Mouse (Mus musculus) kidney, adult 2 months (tissue): ENCODE data around the gene A930018P22Rik. TPM values are rescaled to one million over a fixed set of nuclear protein-coding genes. Genes with fewer than 3 reads are reported as not detected.
"Not testable (repeated sequence)": the region's sequence is repeated elsewhere in the genome, so short reads cannot be mapped to it uniquely, and the experiment has no call there.

ENCODE experiments used
- DNase-seq: peaks from one replicate; pipeline ENCODE4 v3.0.0; 2021
- H3K27ac ChIP-seq: fragments of 200-500 bp; 2 replicates; pipeline ENCODE4 v1.5.1; 2012; ENCODE audit warnings: low read depth, low read length, control low read depth, inconsistent platforms; ENCODE audit not compliant: insufficient read depth
- H3K27me3 ChIP-seq: fragments of 200-500 bp; replicated peaks from 2 replicates; pipeline ENCODE4 v1.6.1; 2012; ENCODE audit warnings: mild to moderate bottlenecking, moderate library complexity, low read length, inconsistent platforms; ENCODE audit not compliant: control insufficient read depth, insufficient read depth
- H3K36me3 ChIP-seq: fragments of 200-500 bp; 2 replicates; pipeline ENCODE4 v1.6.1; 2012; ENCODE audit warnings: mild to moderate bottlenecking, moderate library complexity, low read length, inconsistent platforms; ENCODE audit not compliant: control insufficient read depth, insufficient read depth
- H3K4me1 ChIP-seq: fragments of 200-500 bp; 2 replicates; pipeline ENCODE4 v1.6.1; 2011; ENCODE audit warnings: low read length; ENCODE audit not compliant: control insufficient read depth, insufficient read depth
- H3K4me3 ChIP-seq: fragments of 200-500 bp; 2 replicates; pipeline ENCODE4 v1.5.1; 2011; ENCODE audit warnings: mild to moderate bottlenecking, low read depth, low read length, control low read depth; ENCODE audit not compliant: insufficient read depth
- CTCF ChIP-seq: fragments of 200-500 bp; conservative IDR thresholded peaks from 2 replicates; pipeline ENCODE4 v1.5.1; 2011; ENCODE audit warnings: low read depth, mild to moderate bottlenecking, control low read depth, low read length, moderate library complexity, mixed read lengths; ENCODE audit not compliant: insufficient read depth, insufficient read length
- POLR2A ChIP-seq: fragments of 200-500 bp; IDR thresholded peaks from one replicate; pipeline ENCODE4 v1.6.1; 2011; ENCODE audit warnings: low read depth, low read length, control low read depth
- WGBS: fragments of 180-500 bp; shearing (Covaris S2); methylation state at CpG from one replicate; pipeline ENCODE4 v1.1.7; 2018; 5-methylcytosine and 5-hydroxymethylcytosine counted together
- polyA plus RNA-seq: library from polyadenylated mRNA; depleted of rRNA; stranded (reverse); fragments of >200 nt; gene quantifications from 2 replicates; pipeline ENCODE4 v1.2.3, GENCODE M21; 2012

A930018P22Rik gene
- polyA plus RNA-seq, 1 experiment: 0.19 TPM

DNA sequence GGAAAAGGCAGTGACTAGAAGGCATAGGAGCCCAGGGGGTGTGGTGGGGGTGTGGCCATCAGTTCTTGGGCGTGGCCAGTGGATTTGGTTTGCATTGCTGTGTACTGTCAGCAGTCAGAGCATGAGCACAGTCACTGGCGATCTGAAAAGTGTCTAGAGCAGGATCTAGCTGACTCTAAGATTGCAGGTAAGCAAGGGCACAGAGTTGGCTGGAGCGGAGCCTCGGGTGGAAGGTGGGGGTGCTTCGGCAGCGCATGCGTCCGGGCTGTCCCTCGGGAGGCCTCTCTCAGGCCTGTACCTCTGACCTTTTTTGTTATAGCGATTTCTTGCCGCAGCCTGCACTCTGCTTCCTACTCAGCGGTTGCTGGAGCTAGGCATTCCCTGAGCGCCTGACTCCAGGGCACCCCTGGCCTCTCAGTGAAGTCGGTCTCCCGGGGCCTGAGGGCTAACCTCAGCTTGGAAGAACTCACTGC is 26.8 kb upstream of the A930018P22Rik start, which contains the start of gene Cd59a:
Gene Cd59a (plus strand): TSS at position 61 of the 473 bp plus-strand sequence.
- Histone ChIP-seq H3K36me3 (no peaks in the 10 kb centered on the region), H3K4me3 (peak within 1 kb of the TSS; percentile 79), H3K27me3 (no peaks in the 10 kb centered on the region), H3K27ac (peak within 1 kb of the TSS; percentile 94), H3K4me1 (no peaks in the 10 kb centered on the region; the same call in 1 of the 2 replicates)
- DNase-seq: peak; percentile 95
- 3% methylated on average over 15 of the region's 15 CpGs for WGBS
- TF ChIP-seq POLR2A (peak; percentile 48), CTCF (no peak)

DNA sequence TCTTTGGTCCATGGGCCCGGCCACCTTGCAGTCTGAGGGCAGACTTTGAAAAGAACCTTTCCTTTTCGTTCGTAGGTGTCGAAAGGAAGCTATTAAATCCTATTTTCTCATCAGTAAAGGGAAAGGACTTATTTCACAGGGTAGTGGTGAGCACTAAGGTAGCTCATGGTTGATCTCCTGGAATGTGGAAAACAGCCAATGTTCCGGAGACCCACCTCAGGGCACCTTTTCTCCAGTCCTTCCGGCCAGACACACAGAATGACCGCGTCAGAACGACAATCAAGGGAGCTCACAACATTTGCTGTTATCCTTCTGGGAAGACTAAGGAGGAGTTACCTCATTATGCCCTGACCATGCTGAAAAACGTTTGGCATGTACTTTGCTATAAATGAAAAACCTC is 26.3 kb upstream of the A930018P22Rik start:
- H3K27ac ChIP-seq: peak overlapping the region; percentile 94
- H3K4me3 ChIP-seq: peak overlapping the region; percentile 79
- 11% methylated on average over 10 of the region's 10 CpGs for WGBS
- no peaks in the 10 kb centered on the region for H3K36me3 ChIP-seq
- TF ChIP-seq POLR2A (no peak), CTCF (no peak)
- no peaks in the 10 kb centered on the region for H3K27me3 ChIP-seq
- DNase-seq: peak; percentile 19
- H3K4me1 ChIP-seq: no peaks in the 10 kb centered on the region; the same call in 1 of the 2 replicates

DNA sequence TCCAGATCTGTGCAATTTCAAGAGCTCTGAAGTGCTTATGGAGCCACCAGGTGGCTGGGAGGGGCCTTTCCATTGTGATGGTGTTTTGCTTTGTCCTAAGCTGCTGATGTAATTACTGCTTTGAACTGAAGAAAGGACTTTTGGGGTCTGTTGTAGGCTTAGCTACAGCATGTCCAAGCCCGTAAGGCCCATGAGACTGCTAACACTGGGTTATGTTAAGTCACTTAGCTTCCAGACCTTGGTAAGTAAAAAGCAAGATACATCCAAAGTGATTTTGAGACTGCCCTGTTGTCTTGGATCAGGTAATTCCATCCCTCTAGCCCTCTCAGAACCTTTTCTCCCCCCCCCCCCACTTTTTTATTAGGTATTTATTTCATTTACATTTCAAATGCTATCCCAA is 25.8 kb upstream of the A930018P22Rik start:
- not testable (repeated sequence) for DNase-seq, H3K36me3 ChIP-seq, H3K4me1 ChIP-seq, H3K27me3 ChIP-seq, H3K4me3 ChIP-seq
- WGBS: 72% methylated on average over 1 of the region's 1 CpGs
- peak overlapping the region; percentile 94; the same call in 1 of the 2 replicates for H3K27ac ChIP-seq

DNA sequence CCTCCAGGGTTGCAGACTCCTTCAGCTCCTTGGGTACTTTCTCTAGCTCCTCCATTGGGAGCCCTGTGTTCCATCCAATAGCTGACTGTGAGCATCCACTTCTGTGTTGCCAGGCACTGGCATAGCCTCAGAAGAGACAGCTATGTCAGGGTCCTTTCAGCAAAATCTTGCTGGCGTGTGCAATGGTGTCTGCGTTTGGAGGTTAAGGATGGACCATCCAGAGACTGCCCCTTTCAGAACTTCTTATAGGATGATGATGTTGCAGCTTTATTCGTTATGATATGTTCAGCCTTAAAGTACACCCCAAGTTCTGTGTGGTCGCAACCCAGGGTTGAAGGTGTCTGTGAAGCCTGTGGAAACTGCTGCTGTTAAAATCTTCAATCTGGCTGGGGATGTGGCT is 25.2 kb upstream of the A930018P22Rik start:
- not testable (repeated sequence) for H3K4me1 ChIP-seq, H3K27ac ChIP-seq, DNase-seq, H3K4me3 ChIP-seq, H3K36me3 ChIP-seq, H3K27me3 ChIP-seq
- 95% methylated on average over 4 of the region's 4 CpGs for WGBS

DNA sequence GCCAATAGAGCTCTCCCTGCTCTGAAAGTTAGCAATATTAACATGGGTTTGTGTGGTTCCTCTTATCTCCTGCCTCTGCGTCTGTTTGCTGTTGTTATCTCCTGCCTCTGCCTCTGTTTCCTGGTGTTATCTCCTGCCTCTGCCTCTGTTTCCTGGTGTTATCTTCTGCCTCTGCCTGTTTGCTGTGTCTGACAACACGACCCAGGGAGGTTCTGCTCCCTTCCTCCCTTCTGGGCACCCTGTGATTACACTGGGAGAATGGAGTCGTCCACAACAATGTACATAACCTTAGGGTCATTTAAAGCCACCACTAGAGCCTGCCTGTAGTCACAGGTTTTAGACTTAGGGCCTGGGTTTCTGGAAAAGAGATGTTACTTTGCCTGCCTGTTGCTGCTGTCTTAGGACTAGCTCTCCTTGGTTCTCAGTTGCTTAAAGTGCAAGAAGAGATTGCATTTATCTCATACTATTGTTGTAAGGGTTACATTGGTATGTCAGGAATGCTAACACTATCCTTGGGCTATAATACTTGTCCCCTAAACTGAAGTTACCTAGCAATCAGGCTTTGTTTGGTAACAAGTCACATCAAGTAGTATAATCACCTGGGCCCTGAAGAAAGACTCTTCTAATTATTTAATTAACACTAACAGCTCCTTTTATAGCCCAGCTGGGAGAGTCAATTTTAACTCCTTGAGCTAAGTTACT is 23.9 kb upstream of the A930018P22Rik start:
- WGBS: 47% methylated on average over 3 of the region's 3 CpGs
- no peaks in the 10 kb centered on the region for H3K36me3 ChIP-seq
- H3K4me1 ChIP-seq: no peaks in the 10 kb centered on the region; the same call in 1 of the 2 replicates
- TF ChIP-seq CTCF (no peak), POLR2A (no peak)
- DNase-seq: no peak
- H3K27me3 ChIP-seq: no peaks in the 10 kb centered on the region
- H3K27ac ChIP-seq: no peak overlapping the region
- H3K4me3 ChIP-seq: no peak overlapping the region

DNA sequence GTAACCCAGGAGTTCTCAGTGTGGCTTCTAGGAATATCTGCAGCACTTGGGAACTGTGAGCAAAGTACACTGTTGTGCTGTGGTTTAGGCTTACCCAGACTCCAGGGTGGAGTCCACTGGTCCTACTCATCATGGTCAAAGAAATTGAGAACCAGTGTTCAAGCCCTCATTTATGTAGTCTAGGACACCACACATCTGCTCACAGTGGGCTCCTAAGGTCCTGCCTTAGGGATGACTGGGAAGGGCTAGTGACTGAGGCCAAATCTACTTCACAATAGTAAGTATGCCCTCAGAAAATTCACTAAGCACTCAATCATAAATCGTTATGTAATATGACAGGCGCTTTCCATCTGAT is 23.4 kb upstream of the A930018P22Rik start:
- WGBS: 90% methylated on average over 2 of the region's 2 CpGs

DNA sequence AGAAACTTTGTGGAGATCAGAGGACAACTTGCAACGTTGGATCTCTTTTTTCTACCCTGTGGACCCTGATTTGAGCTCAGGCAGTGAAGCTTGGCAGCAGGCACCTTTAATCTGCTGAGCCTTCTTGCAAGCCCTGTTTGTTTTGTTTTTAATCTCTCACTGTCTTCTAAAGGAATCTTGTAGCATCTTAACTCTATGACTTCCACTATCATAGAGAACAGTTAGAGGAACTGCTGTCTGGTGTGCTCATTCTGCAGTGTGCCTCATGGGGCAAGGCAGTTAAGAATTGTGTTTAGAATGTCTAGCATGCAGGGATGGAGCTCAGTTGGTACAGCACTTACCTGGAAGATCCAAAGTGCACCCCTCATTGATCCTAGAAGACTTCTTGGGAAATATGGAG is 22.6 kb upstream of the A930018P22Rik start:
- no peak overlapping the region for H3K27ac ChIP-seq

More for the DNA sequence above, 23.4 kb upstream of the A930018P22Rik start:
- no peak for DNase-seq
- Histone ChIP-seq H3K36me3 (no peaks in the 10 kb centered on the region), H3K27me3 (no peaks in the 10 kb centered on the region), H3K27ac (no peak overlapping the region), H3K4me3 (no peak overlapping the region), H3K4me1 (no peaks in the 10 kb centered on the region; the same call in 1 of the 2 replicates)
- no peak for TF ChIP-seq POLR2A

More for the DNA sequence above, 22.6 kb upstream of the A930018P22Rik start:
- WGBS: 49% methylated on average over 1 of the region's 1 CpGs
- H3K27me3 ChIP-seq: no peaks in the 10 kb centered on the region
- H3K4me3 ChIP-seq: no peak overlapping the region
- H3K36me3 ChIP-seq: no peaks in the 10 kb centered on the region
- no peaks in the 10 kb centered on the region; the same call in 1 of the 2 replicates for H3K4me1 ChIP-seq
- DNase-seq: no peak
- TF ChIP-seq POLR2A: no peak
- no peak for TF ChIP-seq CTCF
